Mouse (Mus musculus) heart, embryonic 11.5 days (tissue): ENCODE data around the gene Cux1. TPM values are rescaled to one million over a fixed set of nuclear protein-coding genes. Genes with fewer than 3 reads are reported as not detected.

Experiments used
- ATAC-seq: fragments of 200-750 bp; cut with Nextera tagmentation; replicated peaks from 2 replicates; pipeline ENCODE4 v1.8.0; 2017; ENCODE audit warnings: moderate library complexity; ENCODE audit not compliant: insufficient number of reproducible peaks, low FRiP score, low TSS enrichment
- H3K27ac ChIP-seq: fragments of 300-500 bp; sonication (generic); 2 replicates; pipeline ENCODE4 v1.5.1; 2014; ENCODE audit warnings: mild to moderate bottlenecking, low read depth, low read length
- H3K27me3 ChIP-seq: fragments of 300-500 bp; sonication (generic); 2 replicates; pipeline ENCODE4 v1.6.1; 2014; ENCODE audit warnings: mild to moderate bottlenecking, low read length, mixed read lengths; ENCODE audit not compliant: control insufficient read depth, insufficient read depth
- H3K36me3 ChIP-seq: fragments of 300-500 bp; sonication (generic); 2 replicates; pipeline ENCODE4 v1.6.1; 2014; ENCODE audit warnings: mild to moderate bottlenecking, low read length, moderate library complexity, mixed read lengths; ENCODE audit not compliant: control insufficient read depth, insufficient read depth
- H3K4me1 ChIP-seq: fragments of 300-500 bp; sonication (generic); 2 replicates; pipeline ENCODE4 v1.6.1; 2014; ENCODE audit warnings: low read length; ENCODE audit not compliant: control insufficient read depth, insufficient read depth
- H3K4me2 ChIP-seq: fragments of 300-500 bp; sonication (generic); 2 replicates; pipeline ENCODE4 v1.6.1; 2014; ENCODE audit warnings: mild to moderate bottlenecking, moderate library complexity
- H3K4me3 ChIP-seq: fragments of 300-500 bp; sonication (generic); 2 replicates; pipeline ENCODE4 v1.5.1; 2014; ENCODE audit warnings: low read depth, low read length
- H3K9ac ChIP-seq: fragments of 300-500 bp; sonication (generic); 2 replicates; pipeline ENCODE4 v1.6.1; 2014; ENCODE audit warnings: mild to moderate bottlenecking, low read depth, low read length, moderate library complexity
- H3K9me3 ChIP-seq: fragments of 300-500 bp; sonication (generic); replicated peaks from 2 replicates; pipeline ENCODE4 v1.6.1; 2016; ENCODE audit warnings: low read length; ENCODE audit not compliant: control insufficient read depth
- WGBS: fragments of 180-500 bp; shearing (Covaris S2); extraction: QIAGEN DNeasy Blood & Tissue Kit; methylation state at CpG from one replicate; pipeline ENCODE4 v1.1.7; 2014; ENCODE audit not compliant: insufficient replicate concordance; 5-methylcytosine and 5-hydroxymethylcytosine counted together
- polyA plus RNA-seq: library from polyadenylated mRNA; unstranded; fragments of >200 nt; fragmentation: Nextera tagmentation; extraction: Ambion mirVana; gene quantifications from 2 replicates; pipeline ENCODE4 v1.2.1, GENCODE M21; 2014

Cux1 gene
- polyA plus RNA-seq, 1 experiment from 2014 or later: 67.5 TPM

GRCm38 (mm10) chr5:136535976-136536725 lies 31.1 kb downstream of the Cux1 start:
- H3K27ac ChIP-seq: no peak overlapping the region
- H3K4me1 ChIP-seq: peaks cover 60% of the 10 kb centered on the region
- H3K27me3 ChIP-seq: no peaks in the 10 kb centered on the region
- H3K9ac ChIP-seq: no peak overlapping the region
- no peak for ATAC-seq
- WGBS: 73% methylated on average over 5 of the region's 5 CpGs
- H3K4me2 ChIP-seq: no peak overlapping the region
- H3K9me3 ChIP-seq: no peaks in the 10 kb centered on the region
- H3K36me3 ChIP-seq: no peaks in the 10 kb centered on the region
- no peak overlapping the region for H3K4me3 ChIP-seq

GRCm38 (mm10) chr5:136535204-136535603 lies 32.1 kb downstream of the Cux1 start:
- peaks cover 54% of the 10 kb centered on the region for H3K4me1 ChIP-seq

GRCm38 (mm10) chr5:136533371-136534276 lies 33.7 kb downstream of the Cux1 start:
- Histone ChIP-seq H3K4me1 (peaks cover 47% of the 10 kb centered on the region), H3K27me3 (no peaks in the 10 kb centered on the region)
- WGBS: 74% methylated on average over 11 of the region's 11 CpGs

More at GRCm38 (mm10) chr5:136535204-136535603, 32.1 kb downstream of the Cux1 start:
- H3K9me3 ChIP-seq: no peaks in the 10 kb centered on the region
- no peaks in the 10 kb centered on the region for H3K36me3 ChIP-seq
- H3K4me3 ChIP-seq: no peak overlapping the region
- H3K4me2 ChIP-seq: no peak overlapping the region
- ATAC-seq: no peak
- no peaks in the 10 kb centered on the region for H3K27me3 ChIP-seq
- H3K9ac ChIP-seq: no peak overlapping the region
- no peak overlapping the region for H3K27ac ChIP-seq
- 47% methylated on average over 1 of the region's 1 CpGs for WGBS

GRCm38 (mm10) chr5:136531674-136532365 lies 35.5 kb downstream of the Cux1 start:
- ATAC-seq: 0 out of 2 replicates have a peak, but pooled peaks have one; percentile 39
- Histone ChIP-seq H3K27me3 (no peaks in the 10 kb centered on the region), H3K4me3 (no peak overlapping the region), H3K4me2 (no peak overlapping the region), H3K9ac (no peak overlapping the region), H3K9me3 (no peaks in the 10 kb centered on the region), H3K36me3 (no peaks in the 10 kb centered on the region; the same call in 1 of the 2 replicates), H3K4me1 (peaks cover 49% of the 10 kb centered on the region), H3K27ac (peak overlapping the region; percentile 52)
- WGBS: 51% methylated on average over 2 of the region's 2 CpGs

More at GRCm38 (mm10) chr5:136533371-136534276, 33.7 kb downstream of the Cux1 start:
- Histone ChIP-seq H3K27ac (no peak overlapping the region), H3K9me3 (no peaks in the 10 kb centered on the region), H3K9ac (no peak overlapping the region), H3K36me3 (no peaks in the 10 kb centered on the region), H3K4me3 (no peak overlapping the region), H3K4me2 (no peak overlapping the region)
- ATAC-seq: no peak

GRCm38 (mm10) chr5:136530931-136531330 lies 36.4 kb downstream of the Cux1 start:
- Histone ChIP-seq H3K27ac (no peak overlapping the region), H3K27me3 (no peaks in the 10 kb centered on the region), H3K4me1 (peaks cover 56% of the 10 kb centered on the region), H3K4me3 (no peak overlapping the region), H3K9me3 (no peaks in the 10 kb centered on the region), H3K4me2 (no peak overlapping the region), H3K36me3 (no peaks in the 10 kb centered on the region; the same call in 1 of the 2 replicates), H3K9ac (no peak overlapping the region)
- WGBS: 76% methylated on average over 1 of the region's 1 CpGs
- ATAC-seq: no peak

GRCm38 (mm10) chr5:136529165-136529564 lies 38.1 kb downstream of the Cux1 start:
- Histone ChIP-seq H3K9me3 (no peaks in the 10 kb centered on the region), H3K36me3 (no peaks in the 10 kb centered on the region; the same call in 1 of the 2 replicates), H3K4me2 (no peak overlapping the region), H3K4me3 (no peak overlapping the region), H3K9ac (no peak overlapping the region), H3K4me1 (peaks cover 38% of the 10 kb centered on the region), H3K27me3 (no peaks in the 10 kb centered on the region), H3K27ac (no peak overlapping the region)
- ATAC-seq: no peak

DNA sequence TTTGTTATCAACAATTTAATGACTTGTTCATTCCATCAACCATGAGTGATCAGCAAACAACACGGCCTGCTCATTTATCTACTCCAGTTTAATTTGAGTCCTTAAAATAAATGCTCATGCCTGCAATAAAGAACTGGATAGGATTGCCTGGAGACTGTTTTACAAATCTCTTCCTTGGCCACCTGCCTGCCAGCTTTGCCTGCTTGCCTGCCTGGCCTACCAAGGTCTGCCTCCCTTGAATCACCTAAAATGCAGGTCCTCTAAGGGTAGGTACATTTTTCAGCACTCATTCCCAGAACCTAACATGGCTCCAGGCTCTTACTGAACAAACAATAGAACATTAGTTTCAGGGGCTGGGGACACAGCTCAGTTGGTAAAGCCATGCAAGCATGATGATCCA lies 39.4 kb downstream of the Cux1 start:
- Histone ChIP-seq H3K36me3 (no peaks in the 10 kb centered on the region; the same call in 1 of the 2 replicates), H3K27me3 (no peaks in the 10 kb centered on the region), H3K4me3 (no peak overlapping the region), H3K9me3 (no peaks in the 10 kb centered on the region), H3K9ac (no peak overlapping the region), H3K4me2 (no peak overlapping the region), H3K4me1 (peaks cover 43% of the 10 kb centered on the region), H3K27ac (no peak overlapping the region)
- WGBS: 67% methylated on average over 1 of the region's 1 CpGs
- ATAC-seq: no peak

DNA sequence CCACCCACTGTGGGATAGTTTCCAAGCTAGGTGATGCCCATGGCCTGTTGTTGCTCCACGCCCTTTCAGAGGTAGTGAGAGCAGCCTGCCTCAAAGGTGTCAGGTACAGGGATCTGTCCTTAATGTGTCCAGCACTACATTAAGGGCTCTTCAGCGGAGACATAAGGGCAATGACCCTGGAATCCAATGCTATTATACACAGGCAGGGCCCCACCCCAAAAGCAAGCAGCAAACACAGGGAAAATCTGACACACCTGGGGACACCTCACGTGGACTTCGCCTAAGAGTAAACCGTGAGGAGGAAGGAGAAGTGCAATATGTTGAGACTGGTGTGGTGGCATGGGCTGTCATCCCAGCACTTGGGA lies 40.8 kb downstream of the Cux1 start:
- Histone ChIP-seq H3K9ac (no peak overlapping the region), H3K9me3 (no peaks in the 10 kb centered on the region), H3K4me1 (peaks cover 34% of the 10 kb centered on the region), H3K27ac (no peak overlapping the region), H3K27me3 (no peaks in the 10 kb centered on the region), H3K4me3 (no peak overlapping the region), H3K36me3 (no peaks in the 10 kb centered on the region; the same call in 1 of the 2 replicates), H3K4me2 (no peak overlapping the region)
- 77% methylated on average over 5 of the region's 5 CpGs for WGBS
- no peak for ATAC-seq
